Comparison of ENCODE assay signal across 7 mouse cellular contexts in the genomic region with DNA sequence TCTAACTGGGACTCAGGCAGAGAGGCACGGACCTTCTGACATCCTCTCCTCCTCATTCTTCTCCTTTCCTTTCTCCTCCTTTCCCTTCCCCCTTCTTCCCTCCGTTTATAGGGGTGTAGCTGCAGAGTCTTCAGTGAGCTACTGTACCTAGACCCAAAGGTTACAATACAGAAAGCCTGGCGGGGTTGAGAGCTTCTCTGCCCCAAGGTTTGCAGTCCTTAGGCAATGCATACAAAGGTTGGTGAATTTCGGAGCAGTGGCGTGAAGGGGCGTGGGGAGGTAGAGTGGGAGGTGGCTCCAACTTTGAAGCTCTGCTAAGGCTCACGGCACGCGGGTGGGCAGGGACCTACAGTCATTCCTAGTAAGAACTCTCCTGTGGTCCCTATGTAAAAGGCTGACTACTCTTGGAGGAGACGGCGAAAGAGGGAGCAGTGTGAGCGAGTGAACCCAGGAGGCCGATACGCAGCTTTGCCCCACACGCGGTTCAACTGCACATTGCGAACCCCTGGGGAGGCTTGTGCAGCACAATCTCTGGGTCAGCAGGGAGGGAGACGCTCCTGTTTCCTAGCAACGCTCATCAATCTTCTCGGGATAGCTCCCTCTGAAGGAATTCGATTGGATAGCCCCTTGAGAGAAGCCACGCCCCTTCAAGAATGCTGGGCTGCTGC. TPM values are rescaled to one million over a fixed set of nuclear protein-coding genes. Genes with fewer than 3 reads are reported as not detected.
DNase-seq lines count a peak whose midpoint lies in the region; ATAC-seq and TF ChIP-seq lines count a peak whose summit lies in the region.

No protein-coding gene starts in this region.

- TF ChIP-seq CTCF in Patski (IDR thresholded peaks at IDR 0.05): no peak

- peak overlapping the region; percentile 53 for H3K4me2 ChIP-seq in embryonic facial prominence, embryonic 15.5 days (replicated peaks)
- peak overlapping the region; percentile 86 for H3K4me2 ChIP-seq in hindbrain, embryonic 16.5 days (ENCODE audit: low read length)

- in situ Hi-C loops in Patski (cut with MboI; ENCODE audit: low pct_unique_long_range_greater_than_20kb): no loop called here

- H3K4me3 ChIP-seq in embryonic facial prominence, embryonic 15.5 days (replicated peaks): peak overlapping the region; percentile 40
- H3K4me3 ChIP-seq in hindbrain, embryonic 16.5 days (ENCODE audit: low read length): peak overlapping the region; percentile 72

- H3K27me3 ChIP-seq in Patski: peaks cover 24% of the 10 kb centered on the region
- H3K27me3 ChIP-seq in embryonic facial prominence, embryonic 15.5 days: peaks cover 23% of the 10 kb centered on the region
- H3K27me3 ChIP-seq in hindbrain, embryonic 16.5 days (replicated peaks; ENCODE audit: control insufficient read depth, insufficient read depth, low read length): no peaks in the 10 kb centered on the region

- under 1% methylated on average over 22 of the region's 22 CpGs for WGBS in embryonic facial prominence, embryonic 15.5 days
- WGBS in hindbrain, embryonic 16.5 days: 0% methylated on average over 22 of the region's 22 CpGs

- no peak for DNase-seq in Patski (ENCODE audit: low read depth, low spot score)
- DNase-seq in adrenal gland, postnatal 36 days: peak; percentile 4 to 6
- DNase-seq in left cerebral cortex, postnatal 36 days (ENCODE audit: low spot score in 2 of 2): peak; percentile 79 to 86
- DNase-seq in retina, embryonic 14.5 days (ENCODE audit: low spot score): peak; percentile 82
- no peak for DNase-seq in urinary bladder, postnatal 36 days (ENCODE audit: low spot score in 2 of 2)

- H3K27ac ChIP-seq in embryonic facial prominence, embryonic 15.5 days (replicated peaks): no peak overlapping the region
- peak overlapping the region; percentile 89 for H3K27ac ChIP-seq in hindbrain, embryonic 16.5 days (ENCODE audit: low read depth, low read length)

- H3K9me3 ChIP-seq in embryonic facial prominence, embryonic 15.5 days (replicated peaks): no peaks in the 10 kb centered on the region
- no peaks in the 10 kb centered on the region for H3K9me3 ChIP-seq in hindbrain, embryonic 16.5 days (ENCODE audit: control insufficient read depth, low read length)

- H3K4me1 ChIP-seq in embryonic facial prominence, embryonic 15.5 days: peaks cover 15% of the 10 kb centered on the region
- no peaks in the 10 kb centered on the region for H3K4me1 ChIP-seq in hindbrain, embryonic 16.5 days (ENCODE audit: control insufficient read depth, insufficient read depth, low read depth, low read length)

- ATAC-seq in Patski: peak; percentile 46
- peak; percentile 57 for ATAC-seq in embryonic facial prominence, embryonic 15.5 days (ENCODE audit: insufficient number of reproducible peaks, low FRiP score, low TSS enrichment, low read depth)
- peak; percentile 92 for ATAC-seq in hindbrain, embryonic 16.5 days

- CTCF ChIA-PET in Patski (lab: Charles Lee): interaction anchor here (1.4 to 1.6 kb wide), 2 partner anchors 10 to 17 kb away, joined by 3 read pairs; no protein-coding TSS in a partner anchor

- H3K9ac ChIP-seq in embryonic facial prominence, embryonic 15.5 days: no peak overlapping the region
- peak overlapping the region; percentile 82 for H3K9ac ChIP-seq in hindbrain, embryonic 16.5 days (ENCODE audit: low read depth, low read length)

- POLR2A ChIA-PET in Patski (lab: Charles Lee): no interaction called here

- no peaks in the 10 kb centered on the region for H3K36me3 ChIP-seq in embryonic facial prominence, embryonic 15.5 days
- no peaks in the 10 kb centered on the region for H3K36me3 ChIP-seq in hindbrain, embryonic 16.5 days (ENCODE audit: control insufficient read depth, insufficient read depth, low read length)

- intact Hi-C loops in left cerebral cortex, postnatal 36 days (cut with DNase I): no loop called here

RNA-seq across cellular contexts. Expression of a gene that starts 0.8 kb away (rescaled TPM):
- 0.15 TPM for polyA plus RNA-seq in Patski (2021)
- total RNA-seq in adrenal gland, postnatal 36 days (2021): under 1 TPM; 0.10 to 0.13 TPM
- polyA plus RNA-seq in embryonic facial prominence, embryonic 15.5 days (2015; fragmentation: Nextera tagmentation; extraction: Ambion mirVana): 0.27 and 0.53 TPM in 2 replicates
- 82.0 and 97.5 TPM in 2 replicates for polyA plus RNA-seq in hindbrain, embryonic 16.5 days (2015; fragmentation: Nextera tagmentation; extraction: Ambion mirVana)
- 100 to 1,000 TPM; 116 to 141 TPM for total RNA-seq in left cerebral cortex, postnatal 36 days (2021)

Comparison
In these comparisons a context has a peak if more than half of its experiments do, and no peak if none do; other contexts are left out.
1. DNase-seq: peak in adrenal gland, postnatal 36 days (2 of 2), left cerebral cortex, postnatal 36 days (2 of 2) and retina, embryonic 14.5 days (single experiment); none in Patski (single experiment) and urinary bladder, postnatal 36 days (0 of 2).
2. RNA of a gene that starts 0.8 kb away (polyA plus RNA-seq): 82.0 to 97.5 TPM in hindbrain, embryonic 16.5 days; 0.27 to 0.53 TPM in embryonic facial prominence, embryonic 15.5 days and 0.15 TPM in Patski (single experiment); every median in the first group is over 10 times any median in the second.
3. Peak in every context shown above with its lines, with median percentiles within 50 percentile points of each other: ATAC-seq.